Mouse (Mus musculus) ES-Bruce4 (cell line): ENCODE measurements around the gene Capza3.

Experiments
- CTCF ChIP-seq: IDR thresholded peaks from one replicate; pipeline ENCODE4 v1.8.1; 2011; ENCODE audit warnings: low read depth, low read length
- EP300 ChIP-seq: IDR thresholded peaks from 2 replicates; pipeline ENCODE4 v1.6.1; 2011; ENCODE audit warnings: low read depth, low read length; ENCODE audit not compliant: insufficient read depth

DNA sequence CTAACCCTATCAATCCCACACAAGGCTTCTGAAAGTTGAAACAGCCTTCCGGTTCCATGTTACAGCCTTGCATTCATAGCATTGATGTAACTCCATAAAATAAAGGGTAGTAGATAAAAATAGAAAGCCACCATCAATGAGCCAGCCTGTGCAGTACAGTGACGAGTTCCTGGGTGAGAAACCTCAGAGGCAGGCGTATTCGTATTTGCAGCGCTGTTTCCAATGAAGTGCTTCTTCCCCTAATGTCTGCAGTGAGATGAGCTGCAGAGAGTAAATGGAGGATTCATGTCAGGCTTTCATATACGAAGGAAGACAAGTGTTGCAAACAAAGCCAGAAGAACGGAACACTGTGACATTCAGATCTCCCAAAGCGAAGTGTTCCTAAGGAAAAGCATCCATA, 28.1 kb downstream of the Capza3 start:
- TF ChIP-seq EP300 = no peak
- no peak for TF ChIP-seq CTCF
